Mouse (Mus musculus) ovary, postnatal 10 days (tissue): ENCODE measurements around the gene Taf10.
"Not testable (repeated sequence)": the region's sequence is repeated elsewhere in the genome, so short reads cannot be mapped to it uniquely, and the experiment has no call there.

ENCODE experiments used
- DNase-seq: peaks from one replicate; pipeline ENCODE4 v3.0.0; 2022; ENCODE audit warnings: low spot score

The Taf10 gene

GRCm38 (mm10) chr7:105752716-105753115 is 8.6 kb upstream of the Taf10 start:
- DNase-seq = no peak

GRCm38 (mm10) chr7:105751491-105752433 is 7.6 kb upstream of the Taf10 start, which contains the start of gene Tpp1:
Gene Tpp1, minus strand, starts transcription at chr7:105752235.
- DNase-seq = peak; percentile 74

- DNase-seq = no peak
Observed at GRCm38 (mm10) chr7:105747776-105748175, 3.6 kb upstream of the Taf10 start.

- not testable (repeated sequence) for DNase-seq
Observed at GRCm38 (mm10) chr7:105743246-105743925, 775 bp downstream of the Taf10 start.

GRCm38 (mm10) chr7:105742539-105743215 is 1.5 kb downstream of the Taf10 start:
- not testable (repeated sequence) for DNase-seq

GRCm38 (mm10) chr7:105741978-105742377 is 2.2 kb downstream of the Taf10 start:
- no peak for DNase-seq

- no peak for DNase-seq
Observed at GRCm38 (mm10) chr7:105740851-105741250, 3.3 kb downstream of the Taf10 start.

GRCm38 (mm10) chr7:105740089-105740795 is 3.9 kb downstream of the Taf10 start:
- no peak for DNase-seq

GRCm38 (mm10) chr7:105738948-105739347 is 5.2 kb downstream of the Taf10 start:
- DNase-seq = no peak

GRCm38 (mm10) chr7:105738286-105738685 is 5.9 kb downstream of the Taf10 start:
- DNase-seq = no peak

- DNase-seq = no peak
Observed at GRCm38 (mm10) chr7:105737648-105738047, 6.5 kb downstream of the Taf10 start.

- DNase-seq = no peak
Observed at GRCm38 (mm10) chr7:105736911-105737521, 7.1 kb downstream of the Taf10 start, which contains the start of gene Rrp8. Gene Rrp8, minus strand, starts transcription at chr7:105737385.

- DNase-seq = peak; percentile 80
Observed at GRCm38 (mm10) chr7:105736264-105736901, 7.8 kb downstream of the Taf10 start, which contains the start of gene Ilk. Gene Ilk, plus strand, starts transcription at chr7:105736592.

GRCm38 (mm10) chr7:105735464-105735863 is 8.7 kb downstream of the Taf10 start:
- not testable (repeated sequence) for DNase-seq

GRCm38 (mm10) chr7:105734826-105735225 is 9.3 kb downstream of the Taf10 start:
- no peak for DNase-seq

- DNase-seq = no peak
Observed at GRCm38 (mm10) chr7:105733836-105734235, 10.3 kb downstream of the Taf10 start.

GRCm38 (mm10) chr7:105728701-105729428 is 15.3 kb downstream of the Taf10 start:
- no peak for DNase-seq

GRCm38 (mm10) chr7:105726980-105727325 is 17.2 kb downstream of the Taf10 start:
- no peak for DNase-seq

- no peak for DNase-seq
Observed at GRCm38 (mm10) chr7:105726144-105726979, 17.8 kb downstream of the Taf10 start.
